Mouse (Mus musculus) thymus, postnatal 4 days (tissue): Measurements from ENCODE around the gene Tln1.
"Not testable (repeated sequence)": the region's sequence is repeated elsewhere in the genome, so short reads cannot be mapped to it uniquely, and the experiment has no call there.

Source experiments
- DNase-seq: peaks from one replicate; pipeline ENCODE4 v3.0.0; 2021

Gene Tln1

DNA sequence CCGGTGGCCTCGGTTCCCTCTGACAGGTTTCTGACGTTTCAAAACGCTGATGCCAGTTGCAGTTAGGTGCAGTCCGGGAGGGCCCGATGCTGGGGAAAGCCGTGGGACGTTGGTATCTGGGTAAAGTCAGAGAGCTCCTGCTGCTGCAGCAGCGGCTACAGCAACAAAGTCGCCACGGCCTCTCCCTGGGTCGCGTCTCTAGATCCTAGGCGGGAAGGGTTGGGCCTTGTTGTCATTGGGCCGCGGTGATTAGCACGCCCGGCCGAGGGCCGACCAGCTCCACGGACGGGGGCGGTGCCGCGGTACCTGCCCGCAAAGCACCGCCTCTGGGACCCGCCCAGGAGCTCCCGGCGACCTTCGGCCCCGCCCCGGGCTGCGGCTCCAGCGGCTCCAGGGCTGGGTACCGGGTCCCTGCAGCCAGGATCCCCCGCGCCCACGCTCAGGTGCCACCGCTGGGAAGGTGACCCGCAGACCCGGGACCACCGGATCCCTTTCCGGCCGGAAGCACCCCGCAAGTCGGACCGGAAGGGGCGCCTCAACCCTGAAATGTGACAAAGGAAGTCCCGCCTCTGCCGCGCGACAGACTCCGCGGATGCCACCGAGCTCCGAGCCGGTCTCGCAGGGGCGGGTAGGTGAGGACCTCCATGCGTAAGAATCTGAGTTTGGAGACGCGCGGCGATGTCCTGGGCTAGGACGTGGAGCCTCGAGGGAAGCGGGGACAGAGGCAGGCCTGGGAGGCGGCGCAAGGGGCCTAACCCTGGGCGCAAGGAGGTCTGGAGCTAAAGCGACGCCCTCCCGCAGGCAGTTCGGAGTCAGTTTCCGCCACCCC, 16.1 kb upstream of the Tln1 start, which contains the start of the genes Rgp1 and Gba2:
TSS of gene Rgp1 (plus strand) at position 340 of the 829 bp plus-strand sequence.
TSS of gene Gba2 (minus strand) at position 498 of the 829 bp plus-strand sequence.
- peak; percentile 89 for DNase-seq

- DNase-seq, result no peak
Observed at GRCm38 (mm10) chr4:43577237-43577881, 14.9 kb upstream of the Tln1 start.

- DNase-seq, result no peak
Observed at GRCm38 (mm10) chr4:43575356-43575755, 12.9 kb upstream of the Tln1 start.

DNA sequence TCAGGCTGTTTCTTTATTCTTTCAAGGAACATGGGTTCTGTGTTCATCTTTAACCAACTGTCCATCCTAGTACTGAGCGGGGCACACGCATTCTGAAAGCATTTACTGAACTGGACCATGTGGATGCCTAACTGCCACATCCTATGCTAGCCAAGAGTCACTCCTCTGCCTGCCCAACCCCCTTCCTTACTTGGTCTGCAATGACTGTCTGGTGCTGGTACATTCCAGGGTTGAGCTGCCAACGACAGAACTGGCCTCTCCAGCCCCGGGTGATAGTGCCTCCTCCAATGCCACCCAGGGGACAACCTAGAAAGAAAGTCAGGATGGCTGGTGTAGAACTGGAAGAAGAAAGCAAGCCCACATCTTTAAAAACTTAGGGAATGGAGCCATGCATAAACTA, 11.1 kb upstream of the Tln1 start:
- no peak for DNase-seq

- no peak for DNase-seq
Observed at GRCm38 (mm10) chr4:43571395-43572045, 9.0 kb upstream of the Tln1 start.

GRCm38 (mm10) chr4:43567140-43567539, 4.6 kb upstream of the Tln1 start:
- no peak for DNase-seq

DNA sequence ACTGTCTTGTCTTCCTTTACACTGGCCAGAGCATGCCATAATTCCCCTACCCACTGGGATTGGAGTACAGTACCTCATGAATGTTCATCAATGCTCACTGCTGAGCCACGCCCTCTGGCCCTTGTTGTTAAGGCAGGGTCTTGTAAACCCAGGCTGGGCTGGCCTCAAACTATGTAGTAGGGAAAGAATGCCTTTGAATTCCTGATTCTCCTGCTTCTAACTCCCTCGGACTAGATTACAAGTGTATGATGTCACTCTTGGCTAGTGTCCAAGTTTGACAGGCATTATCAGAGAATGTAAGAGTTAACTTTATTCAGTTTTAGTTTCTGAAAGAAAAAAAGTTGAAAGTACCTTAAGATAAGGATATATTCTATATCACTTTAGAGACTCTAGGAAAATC, 1.7 kb upstream of the Tln1 start:
- no peak for DNase-seq

DNA sequence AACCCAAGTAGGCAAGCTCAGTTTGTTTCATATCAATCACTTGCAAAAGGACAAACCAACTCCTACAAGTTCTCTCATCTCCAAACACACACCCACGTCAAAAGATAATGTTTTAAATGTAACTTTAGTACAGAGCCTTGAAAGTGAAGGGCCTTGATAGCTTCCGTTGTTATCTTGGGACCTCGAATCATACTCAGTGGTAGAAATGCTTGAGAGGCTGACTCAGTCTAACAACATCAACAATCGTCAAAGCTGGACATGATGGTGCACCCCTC, 1.0 kb upstream of the Tln1 start:
- DNase-seq, result no peak

- no peak for DNase-seq
Observed at GRCm38 (mm10) chr4:43562769-43563600, 494 bp upstream of the Tln1 start.

DNA sequence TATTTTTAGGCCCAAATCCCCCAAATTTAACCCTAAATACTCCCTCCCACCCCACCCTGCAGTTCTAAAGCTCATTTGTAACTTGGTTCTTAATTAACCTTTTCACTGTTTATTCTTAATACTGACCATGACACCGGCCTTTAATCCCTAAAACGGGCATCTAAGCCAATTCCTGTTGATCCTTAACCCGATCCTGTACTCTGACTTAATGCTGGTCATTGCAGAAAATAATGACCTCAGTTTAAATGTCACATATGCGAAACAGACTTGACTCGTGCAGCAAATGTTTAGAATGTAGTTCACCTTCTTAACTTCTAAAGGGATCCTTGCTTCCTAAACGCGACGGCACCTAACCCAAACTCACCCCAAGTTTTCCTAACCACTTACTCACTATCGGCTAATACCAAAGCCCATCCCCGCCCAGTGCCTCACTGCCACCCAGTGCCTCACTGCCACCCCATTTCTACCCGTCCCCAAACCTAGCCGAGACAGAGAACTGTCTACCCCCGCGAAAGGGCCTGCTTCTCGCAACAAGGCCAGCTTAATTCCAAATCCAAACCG, 975 bp downstream of the Tln1 start:
- no peak for DNase-seq

DNA sequence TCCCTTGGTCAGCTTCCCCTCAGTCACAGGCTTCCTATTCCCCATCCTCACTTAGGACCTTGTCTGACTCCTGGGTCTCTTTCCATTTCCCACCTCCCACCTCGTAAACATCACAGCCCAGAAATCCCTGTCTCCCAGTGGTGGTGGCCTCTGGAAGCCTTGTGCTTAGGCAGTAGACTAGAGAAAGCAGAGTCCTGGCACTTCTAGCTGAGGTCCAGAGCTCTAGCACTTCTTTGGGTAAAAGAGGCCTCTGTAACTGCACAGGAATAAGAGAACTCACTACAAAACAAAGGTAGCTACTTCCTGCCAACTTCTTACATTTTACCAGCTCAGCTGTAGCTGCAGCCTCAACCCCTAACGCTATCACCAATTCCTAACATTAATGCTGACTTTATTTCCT, 1.5 kb downstream of the Tln1 start:
- DNase-seq, result peak; percentile 24

GRCm38 (mm10) chr4:43560243-43560611, 2.3 kb downstream of the Tln1 start:
- DNase-seq, result peak; percentile 33

DNA sequence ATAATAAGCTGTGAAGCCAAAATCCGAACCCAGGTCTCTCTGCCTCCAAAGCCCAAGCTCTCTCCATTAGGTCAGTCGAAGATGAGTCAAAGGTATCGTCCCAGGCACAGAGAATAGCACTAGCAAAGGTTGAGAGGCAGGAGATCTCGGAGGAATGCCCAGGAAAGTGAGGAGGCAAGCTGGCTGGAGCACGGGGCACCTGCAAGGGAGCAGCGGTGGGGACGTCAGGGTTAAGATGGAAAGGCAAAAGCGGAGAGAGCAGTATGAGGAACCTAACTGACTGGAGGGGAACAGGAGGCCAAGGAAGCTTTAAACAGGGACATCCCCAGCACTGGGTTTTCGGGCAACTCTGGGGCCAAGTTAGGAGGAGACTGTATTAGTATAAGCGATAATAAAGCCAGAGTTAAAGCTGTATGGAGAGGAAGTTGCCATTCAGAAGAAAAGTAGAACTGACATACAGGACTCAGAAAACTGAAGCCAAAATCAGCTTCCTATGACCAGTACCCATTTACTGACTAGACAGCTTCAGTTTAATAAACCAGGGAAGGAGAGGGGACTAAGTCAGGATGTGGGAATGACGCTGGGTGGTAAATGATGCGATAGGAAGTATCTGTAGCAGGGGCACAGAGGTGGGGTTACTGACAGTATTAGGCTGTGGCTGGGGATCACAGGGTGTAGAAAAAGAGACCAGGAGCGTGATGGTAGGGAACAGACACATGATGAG, 2.8 kb downstream of the Tln1 start:
- no peak for DNase-seq

- peak; percentile 79 for DNase-seq
Observed at GRCm38 (mm10) chr4:43558631-43559356, 3.7 kb downstream of the Tln1 start.

DNA sequence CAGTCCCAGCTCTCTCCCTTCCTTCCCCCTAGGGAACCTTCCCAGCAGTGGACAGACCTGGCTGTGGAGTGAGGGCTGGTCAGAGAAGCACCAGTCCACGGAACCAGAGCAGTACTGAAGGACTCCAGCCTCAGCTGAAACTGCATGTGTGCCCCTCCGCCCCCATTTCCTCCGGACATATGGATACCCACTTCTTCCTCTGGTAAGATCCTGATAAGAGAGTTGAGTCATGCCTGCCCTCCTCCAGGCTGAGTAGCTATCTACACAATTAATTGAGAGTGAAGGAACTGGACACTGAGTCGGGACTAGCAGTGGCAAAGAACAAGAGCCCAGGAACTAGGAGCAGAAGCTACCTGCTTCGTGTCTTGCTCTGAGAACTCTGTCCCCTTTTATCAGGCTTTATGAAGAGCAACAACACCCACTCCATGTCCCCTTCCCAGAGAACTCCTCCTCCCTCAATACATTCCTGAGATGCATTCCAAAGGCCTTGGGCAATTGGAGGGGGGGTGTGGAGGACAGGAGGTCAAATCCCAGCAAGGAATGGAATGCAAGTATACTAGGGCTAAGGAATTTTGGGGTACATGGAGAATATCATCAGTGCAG, 4.4 kb downstream of the Tln1 start:
- DNase-seq, result no peak

DNA sequence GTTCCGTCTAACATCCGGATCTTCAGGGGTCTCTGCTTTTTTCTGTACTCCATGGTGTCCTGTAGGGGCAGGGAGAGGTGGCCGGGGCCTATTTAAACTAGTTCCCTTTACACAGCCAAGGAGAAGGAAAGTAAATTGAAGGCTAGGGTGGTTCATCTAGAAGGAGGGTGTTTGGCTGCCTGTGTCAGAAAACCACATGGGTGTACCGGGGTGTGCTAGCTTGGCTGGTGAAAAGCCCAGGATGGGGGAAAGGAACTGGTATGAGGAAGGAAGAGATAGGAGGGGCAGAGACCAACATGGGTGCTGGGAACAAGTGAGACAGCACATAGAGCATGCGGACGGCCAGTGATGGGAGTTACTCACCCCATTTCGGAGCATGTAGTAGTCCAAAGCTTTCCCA, 6.6 kb downstream of the Tln1 start:
- no peak for DNase-seq

GRCm38 (mm10) chr4:43553891-43554290, 8.6 kb downstream of the Tln1 start:
- no peak for DNase-seq

GRCm38 (mm10) chr4:43552437-43552836, 10.1 kb downstream of the Tln1 start:
- no peak for DNase-seq

DNA sequence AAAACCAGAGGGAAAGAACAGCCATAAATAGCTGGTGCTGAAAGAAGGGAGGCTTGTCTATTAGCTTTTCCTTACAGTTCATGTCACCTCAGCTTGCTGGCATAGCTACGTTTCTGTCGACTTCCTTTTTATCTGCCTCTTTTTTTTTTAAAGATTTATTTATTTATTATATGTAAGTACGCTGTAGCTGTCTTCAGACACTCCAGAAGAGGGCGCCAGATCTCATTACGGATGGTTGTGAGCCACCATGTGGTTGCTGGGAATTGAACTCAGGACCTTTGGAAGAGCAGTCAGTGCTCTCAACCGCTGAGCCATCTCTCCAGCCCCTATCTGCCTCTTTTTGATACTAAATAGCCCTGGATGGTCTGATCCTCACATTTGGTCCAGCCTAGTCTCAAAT, 10.6 kb downstream of the Tln1 start:
- DNase-seq, result not testable (repeated sequence)

- DNase-seq, result no peak
Observed at GRCm38 (mm10) chr4:43549055-43549454, 13.4 kb downstream of the Tln1 start.

DNA sequence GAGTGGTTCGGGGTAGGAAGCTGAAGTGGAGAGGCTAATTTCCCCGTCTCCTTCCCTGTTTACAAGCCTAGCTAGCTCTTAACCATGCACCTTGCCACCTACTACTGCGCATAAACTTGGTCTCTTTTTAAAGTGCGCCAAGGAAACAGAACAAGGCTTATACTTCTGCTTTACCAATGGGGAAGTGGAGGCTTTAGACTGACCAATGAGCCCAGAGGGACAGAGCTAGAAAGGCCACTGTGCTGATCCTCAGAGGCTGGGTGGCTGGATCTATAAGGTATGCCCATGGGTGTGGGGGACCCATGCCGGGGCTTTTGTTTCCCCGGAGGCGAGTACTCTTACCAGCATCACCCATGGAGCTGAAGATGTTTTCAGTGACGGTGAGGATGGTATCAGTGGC, 15.3 kb downstream of the Tln1 start:
- DNase-seq, result no peak
